Mouse (Mus musculus): ENCODE measurements around the gene C5ar2.

The C5ar2 gene

GRCm38 (mm10) chr7:16196616-16197015 lies 47.3 kb downstream of the C5ar2 start:
- DNase-seq: no peak

DNA sequence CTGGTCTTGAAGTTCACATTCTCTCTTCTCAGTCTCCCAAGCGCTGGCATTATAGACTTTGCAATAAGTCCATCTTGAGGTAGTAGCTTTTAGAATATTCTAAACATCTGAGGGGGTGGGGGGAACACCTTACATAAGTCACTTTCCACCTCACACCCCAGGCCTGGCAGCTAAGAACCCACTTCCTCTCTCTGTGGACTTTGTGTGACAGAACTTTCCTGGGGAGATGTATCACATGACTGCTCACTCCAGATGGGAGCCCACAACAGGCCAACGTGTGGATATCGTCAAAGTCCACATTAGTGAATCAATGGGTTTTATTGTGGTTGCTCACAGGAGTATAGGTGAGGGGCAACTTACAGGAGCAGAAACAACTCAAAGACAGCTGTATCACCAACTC lies 50.3 kb downstream of the C5ar2 start:
- no peak for DNase-seq

DNA sequence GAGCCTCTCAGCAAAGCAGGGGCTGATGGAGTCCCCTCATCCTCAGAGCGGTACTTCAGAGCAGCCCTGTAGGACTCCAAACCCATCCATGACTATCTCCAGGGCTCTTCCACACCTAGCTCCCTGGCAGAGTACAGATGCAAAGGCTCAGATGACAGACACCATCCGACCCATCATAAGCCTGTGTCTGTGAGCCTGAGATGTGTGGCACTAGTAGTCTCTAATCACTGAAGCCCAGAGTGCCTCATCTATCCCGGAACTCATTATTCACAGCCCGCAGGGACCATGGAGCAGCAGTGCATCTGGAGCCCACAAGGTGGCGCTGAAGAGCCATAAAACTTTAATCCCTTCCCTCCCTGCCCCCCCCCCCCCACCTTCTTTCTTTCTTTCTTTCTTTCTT lies 51.6 kb downstream of the C5ar2 start:
- DNase-seq: peak; percentile 85

DNA sequence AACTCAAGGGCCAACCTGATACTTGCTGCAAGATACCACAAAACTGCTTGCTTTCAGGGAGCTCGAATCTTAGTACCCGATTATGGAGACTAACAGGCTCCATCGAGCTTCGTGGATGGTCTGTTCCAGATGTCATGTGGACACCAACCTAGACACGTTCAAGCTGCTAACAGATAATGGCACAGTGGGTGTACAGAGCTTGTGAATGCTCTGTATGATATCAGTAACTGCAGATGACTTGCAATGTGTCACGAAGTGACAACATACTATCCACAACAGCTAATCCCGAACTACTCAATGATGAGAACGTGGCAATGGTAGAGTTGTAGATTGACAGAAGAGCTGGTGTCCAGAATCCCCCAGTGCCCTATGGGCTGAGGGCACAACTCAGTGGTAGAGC lies 56.5 kb downstream of the C5ar2 start:
- no peak for DNase-seq

Measured in lung, postnatal 10 days (tissue).